Mouse (Mus musculus): ENCODE results near the gene Tomm70a. TPM values are rescaled to one million over a fixed set of nuclear protein-coding genes. Genes with fewer than 3 reads are reported as not detected.

The Tomm70a gene
- polyA plus RNA-seq, 1 experiment from 2014 or later: 31.0 TPM

DNA sequence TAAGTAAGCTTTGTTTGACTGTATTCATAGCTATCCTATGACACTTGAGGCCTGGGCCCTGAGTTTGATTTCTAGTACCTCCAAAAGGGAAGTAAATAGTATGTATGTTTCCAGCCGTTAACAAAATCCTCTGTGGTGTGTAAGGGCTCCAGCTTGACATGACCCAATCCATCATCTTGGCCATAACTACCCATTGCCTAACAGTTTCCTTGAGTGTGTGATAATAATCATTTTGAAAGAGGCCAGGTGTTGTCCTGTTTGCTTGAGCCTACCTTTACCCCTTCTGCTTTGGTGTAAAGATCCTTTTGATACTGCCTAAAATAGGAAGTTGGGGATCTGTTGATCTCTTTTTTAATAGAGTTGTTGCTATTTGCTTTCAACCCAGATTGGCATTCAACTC is 10.8 kb downstream of the Tomm70a start:
- WGBS: 34% methylated on average over 1 of the region's 1 CpGs
- Histone ChIP-seq H3K9me3 (ENCODE audit: control insufficient read depth, low read length) (no peaks in the 10 kb centered on the region), H3K9ac (ENCODE audit: low read length) (no peak overlapping the region), H3K4me2 (ENCODE audit: low read depth, low read length) (no peak overlapping the region), H3K4me1 (replicated peaks; ENCODE audit: control insufficient read depth, insufficient read depth, low read length) (0 out of 2 replicates have a peak, but pooled peaks cover 4% of the 10 kb centered on the region), H3K4me3 (ENCODE audit: low read length) (no peak overlapping the region), H3K36me3 (ENCODE audit: control insufficient read depth, insufficient read depth, low read length) (peaks cover 8% of the 10 kb centered on the region; the same call in 1 of the 2 replicates), H3K27me3 (ENCODE audit: control insufficient read depth, insufficient read depth, low read depth, low read length) (no peaks in the 10 kb centered on the region), H3K27ac (ENCODE audit: low read length) (no peak overlapping the region)
- no peak for ATAC-seq (ENCODE audit: low read depth)

DNA sequence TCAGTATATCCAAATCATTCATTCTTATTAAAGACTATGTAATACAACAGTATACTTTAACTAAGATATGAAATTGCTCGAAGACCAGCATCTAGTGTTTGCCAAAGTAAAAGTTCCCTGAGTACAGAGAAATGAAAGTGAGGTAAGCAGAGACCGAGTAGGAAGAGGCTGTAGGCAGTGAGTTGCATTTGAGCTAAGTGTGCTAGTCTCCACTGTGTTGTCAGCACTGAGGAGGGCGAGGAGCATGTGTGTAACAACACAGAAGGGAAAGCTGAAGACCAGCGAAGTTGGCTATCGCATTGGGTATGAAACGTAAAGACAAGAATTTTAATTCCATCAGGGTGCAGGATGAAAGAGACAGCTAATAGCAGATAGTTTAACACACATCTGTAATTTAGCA is 12.1 kb downstream of the Tomm70a start:
- Histone ChIP-seq H3K27ac (ENCODE audit: low read length) (no peak overlapping the region), H3K4me3 (ENCODE audit: low read length) (no peak overlapping the region), H3K4me2 (ENCODE audit: low read depth, low read length) (no peak overlapping the region), H3K36me3 (ENCODE audit: control insufficient read depth, insufficient read depth, low read length) (peaks cover 10% of the 10 kb centered on the region), H3K9me3 (ENCODE audit: control insufficient read depth, low read length) (no peaks in the 10 kb centered on the region), H3K9ac (ENCODE audit: low read length) (no peak overlapping the region), H3K4me1 (replicated peaks; ENCODE audit: control insufficient read depth, insufficient read depth, low read length) (no peaks in the 10 kb centered on the region), H3K27me3 (ENCODE audit: control insufficient read depth, insufficient read depth, low read depth, low read length) (no peaks in the 10 kb centered on the region)
- ATAC-seq (ENCODE audit: low read depth): no peak
- WGBS: 91% methylated on average over 6 of the region's 6 CpGs

DNA sequence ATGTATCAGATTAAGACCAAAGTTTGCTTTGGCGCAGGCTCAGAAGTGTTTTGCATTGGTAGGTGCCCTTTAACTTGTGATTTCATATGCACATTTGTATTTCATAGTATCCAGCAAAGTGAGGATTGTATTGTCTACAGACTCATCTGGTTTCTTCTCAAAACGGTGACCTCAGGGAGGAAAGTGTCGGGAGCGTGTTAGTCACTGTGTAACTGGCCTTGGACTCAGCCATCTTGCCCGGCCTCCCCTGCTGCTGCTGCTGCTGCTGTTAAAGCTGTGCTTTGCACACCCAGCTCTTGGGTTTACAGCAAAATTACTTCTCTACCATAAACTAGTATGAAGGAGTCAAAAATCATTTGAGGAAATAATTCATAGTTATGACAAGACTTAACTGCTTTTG is 23.2 kb downstream of the Tomm70a start:
- Histone ChIP-seq H3K27me3 (ENCODE audit: control insufficient read depth, insufficient read depth, low read depth, low read length) (no peaks in the 10 kb centered on the region), H3K4me1 (replicated peaks; ENCODE audit: control insufficient read depth, insufficient read depth, low read length) (no peaks in the 10 kb centered on the region), H3K27ac (ENCODE audit: low read length) (no peak overlapping the region), H3K36me3 (ENCODE audit: control insufficient read depth, insufficient read depth, low read length) (peaks cover 28% of the 10 kb centered on the region), H3K4me3 (ENCODE audit: low read length) (no peak overlapping the region), H3K9ac (ENCODE audit: low read length) (no peak overlapping the region), H3K4me2 (ENCODE audit: low read depth, low read length) (no peak overlapping the region), H3K9me3 (ENCODE audit: control insufficient read depth, low read length) (no peaks in the 10 kb centered on the region)
- ATAC-seq (ENCODE audit: low read depth): no peak
- WGBS: 97% methylated on average over 5 of the region's 5 CpGs

DNA sequence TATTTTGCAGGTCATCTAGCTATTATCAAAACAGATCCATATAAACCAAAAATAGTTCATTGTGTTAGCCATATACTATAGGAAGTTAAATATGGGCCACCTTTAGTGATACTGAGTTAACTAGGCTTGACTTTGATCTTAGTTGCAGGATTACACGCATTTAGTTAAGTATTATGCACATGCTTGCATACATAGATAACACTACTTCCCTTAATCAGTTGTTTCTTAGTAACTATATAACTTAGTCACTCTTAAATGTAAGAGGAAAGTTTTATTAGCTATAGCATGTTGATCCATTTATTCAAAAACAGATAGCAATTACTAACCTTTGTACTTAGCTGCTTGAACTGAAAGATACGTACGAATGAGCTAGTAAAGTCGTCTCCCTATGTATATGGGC is 29.9 kb downstream of the Tomm70a start:
- no peak overlapping the region for H3K9ac ChIP-seq (ENCODE audit: low read length)
- no peak for ATAC-seq (ENCODE audit: low read depth)
- 94% methylated on average over 4 of the region's 4 CpGs for WGBS
- H3K27ac ChIP-seq (ENCODE audit: low read length): no peak overlapping the region
- no peaks in the 10 kb centered on the region for H3K27me3 ChIP-seq (ENCODE audit: control insufficient read depth, insufficient read depth, low read depth, low read length)
- H3K9me3 ChIP-seq (ENCODE audit: control insufficient read depth, low read length): no peaks in the 10 kb centered on the region
- H3K36me3 ChIP-seq (ENCODE audit: control insufficient read depth, insufficient read depth, low read length): peaks cover 25% of the 10 kb centered on the region
- no peak overlapping the region for H3K4me3 ChIP-seq (ENCODE audit: low read length)
- no peaks in the 10 kb centered on the region for H3K4me1 ChIP-seq (replicated peaks; ENCODE audit: control insufficient read depth, insufficient read depth, low read length)
- no peak overlapping the region for H3K4me2 ChIP-seq (ENCODE audit: low read depth, low read length)

DNA sequence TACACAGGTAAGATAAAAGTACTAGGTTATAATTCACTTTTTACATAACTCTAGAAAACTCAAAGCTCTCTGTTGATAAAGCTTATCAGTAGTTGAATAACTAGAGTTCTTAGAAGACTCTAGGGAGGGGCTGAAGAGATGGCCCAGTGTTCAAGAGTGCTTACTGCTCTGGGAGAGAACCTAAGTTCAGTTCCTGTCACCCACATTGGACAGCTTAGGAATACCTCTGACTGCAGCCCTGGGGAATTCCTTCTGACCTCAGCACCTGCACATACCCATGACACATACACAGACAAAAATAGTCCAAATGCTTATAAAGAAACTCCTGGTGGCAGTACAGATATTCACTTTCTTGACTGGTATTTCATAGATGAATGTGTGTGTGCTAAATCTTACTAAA is 34.4 kb downstream of the Tomm70a start:
- Histone ChIP-seq H3K9me3 (ENCODE audit: control insufficient read depth, low read length) (no peaks in the 10 kb centered on the region), H3K4me3 (ENCODE audit: low read length) (no peak overlapping the region), H3K27ac (ENCODE audit: low read length) (no peak overlapping the region), H3K27me3 (ENCODE audit: control insufficient read depth, insufficient read depth, low read depth, low read length) (no peaks in the 10 kb centered on the region), H3K9ac (ENCODE audit: low read length) (no peak overlapping the region), H3K36me3 (ENCODE audit: control insufficient read depth, insufficient read depth, low read length) (peaks cover 26% of the 10 kb centered on the region), H3K4me1 (replicated peaks; ENCODE audit: control insufficient read depth, insufficient read depth, low read length) (no peaks in the 10 kb centered on the region), H3K4me2 (ENCODE audit: low read depth, low read length) (no peak overlapping the region)
- ATAC-seq (ENCODE audit: low read depth): no peak

DNA sequence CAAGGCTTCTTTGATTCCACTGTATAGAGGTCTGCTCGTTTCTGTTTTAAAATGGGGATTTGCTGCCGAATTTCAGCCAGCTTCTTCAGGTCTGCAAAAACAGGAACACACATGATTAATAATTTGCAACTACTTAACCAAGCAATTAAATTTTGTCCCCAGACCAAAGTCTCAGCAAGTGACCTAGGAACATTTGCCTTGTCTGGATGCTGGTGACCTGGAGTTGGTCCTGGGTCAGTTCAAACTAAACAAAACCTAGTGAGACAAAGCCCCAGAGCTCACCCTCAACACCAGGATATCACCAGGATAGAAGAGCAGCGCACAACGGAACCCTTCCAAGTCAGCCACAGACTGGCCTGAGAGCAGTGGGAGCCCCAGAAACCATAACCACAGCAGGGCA is 35.6 kb downstream of the Tomm70a start:
- 87% methylated on average over 4 of the region's 4 CpGs for WGBS
- Histone ChIP-seq H3K9me3 (ENCODE audit: control insufficient read depth, low read length) (no peaks in the 10 kb centered on the region), H3K27ac (ENCODE audit: low read length) (no peak overlapping the region), H3K4me2 (ENCODE audit: low read depth, low read length) (no peak overlapping the region), H3K36me3 (ENCODE audit: control insufficient read depth, insufficient read depth, low read length) (peaks cover 33% of the 10 kb centered on the region), H3K4me3 (ENCODE audit: low read length) (no peak overlapping the region), H3K27me3 (ENCODE audit: control insufficient read depth, insufficient read depth, low read depth, low read length) (no peaks in the 10 kb centered on the region), H3K4me1 (replicated peaks; ENCODE audit: control insufficient read depth, insufficient read depth, low read length) (no peaks in the 10 kb centered on the region), H3K9ac (ENCODE audit: low read length) (no peak overlapping the region)
- ATAC-seq (ENCODE audit: low read depth): no peak

DNA sequence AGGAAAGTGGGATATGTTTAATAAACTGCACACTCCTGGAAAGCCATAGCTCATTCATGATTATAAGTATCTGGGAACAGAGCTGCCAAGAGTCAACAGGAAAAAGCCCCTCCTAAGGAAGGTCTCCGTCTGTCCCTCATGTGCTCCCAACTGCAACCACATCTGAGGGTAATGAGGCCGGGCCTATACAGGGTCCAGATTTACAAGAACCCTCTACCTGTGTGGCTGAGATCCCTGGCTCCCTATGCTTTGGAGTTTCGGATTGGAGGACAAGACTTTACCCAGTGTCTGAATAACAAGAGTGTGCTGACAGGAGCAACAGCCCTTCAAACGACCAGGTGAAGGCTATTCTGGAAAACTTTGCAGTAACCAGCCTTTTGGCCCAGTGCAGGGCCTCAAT is 36.2 kb downstream of the Tomm70a start:
- WGBS: 76% methylated on average over 4 of the region's 4 CpGs
- no peak overlapping the region for H3K9ac ChIP-seq (ENCODE audit: low read length)
- H3K27ac ChIP-seq (ENCODE audit: low read length): no peak overlapping the region
- H3K36me3 ChIP-seq (ENCODE audit: control insufficient read depth, insufficient read depth, low read length): peaks cover 28% of the 10 kb centered on the region
- H3K4me3 ChIP-seq (ENCODE audit: low read length): no peak overlapping the region
- H3K4me1 ChIP-seq (replicated peaks; ENCODE audit: control insufficient read depth, insufficient read depth, low read length): no peaks in the 10 kb centered on the region
- H3K9me3 ChIP-seq (ENCODE audit: control insufficient read depth, low read length): no peaks in the 10 kb centered on the region
- no peak overlapping the region for H3K4me2 ChIP-seq (ENCODE audit: low read depth, low read length)
- no peaks in the 10 kb centered on the region for H3K27me3 ChIP-seq (ENCODE audit: control insufficient read depth, insufficient read depth, low read depth, low read length)
- ATAC-seq (ENCODE audit: low read depth): no peak

DNA sequence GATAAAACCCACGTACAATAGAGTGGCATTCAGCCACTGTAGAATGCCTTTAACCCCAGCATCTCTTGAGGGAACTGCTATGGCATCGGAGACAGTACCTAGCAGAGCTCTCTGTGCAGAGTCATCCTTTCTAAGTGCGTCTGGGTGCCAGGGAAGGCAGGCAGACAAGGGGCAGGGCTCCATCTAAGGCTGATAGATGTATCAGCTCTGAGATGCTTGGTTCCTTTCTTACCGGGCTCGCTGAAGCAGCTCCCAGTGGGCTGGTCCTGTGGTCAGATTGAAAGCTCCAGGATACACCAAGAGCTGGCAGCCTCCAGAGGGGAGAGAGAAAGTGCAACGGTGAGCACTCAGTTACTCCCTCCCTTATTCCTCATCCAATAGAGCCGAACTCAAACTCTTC is 38.3 kb downstream of the Tomm70a start:
- H3K9me3 ChIP-seq (ENCODE audit: control insufficient read depth, low read length): no peaks in the 10 kb centered on the region
- H3K4me3 ChIP-seq (ENCODE audit: low read length): no peak overlapping the region
- H3K9ac ChIP-seq (ENCODE audit: low read length): no peak overlapping the region
- no peak overlapping the region for H3K27ac ChIP-seq (ENCODE audit: low read length)
- H3K27me3 ChIP-seq (ENCODE audit: control insufficient read depth, insufficient read depth, low read depth, low read length): no peaks in the 10 kb centered on the region
- no peak for ATAC-seq (ENCODE audit: low read depth)
- no peak overlapping the region for H3K4me2 ChIP-seq (ENCODE audit: low read depth, low read length)
- 54% methylated on average over 7 of the region's 7 CpGs for WGBS
- peaks cover 29% of the 10 kb centered on the region for H3K36me3 ChIP-seq (ENCODE audit: control insufficient read depth, insufficient read depth, low read length)
- H3K4me1 ChIP-seq (replicated peaks; ENCODE audit: control insufficient read depth, insufficient read depth, low read length): no peaks in the 10 kb centered on the region

DNA sequence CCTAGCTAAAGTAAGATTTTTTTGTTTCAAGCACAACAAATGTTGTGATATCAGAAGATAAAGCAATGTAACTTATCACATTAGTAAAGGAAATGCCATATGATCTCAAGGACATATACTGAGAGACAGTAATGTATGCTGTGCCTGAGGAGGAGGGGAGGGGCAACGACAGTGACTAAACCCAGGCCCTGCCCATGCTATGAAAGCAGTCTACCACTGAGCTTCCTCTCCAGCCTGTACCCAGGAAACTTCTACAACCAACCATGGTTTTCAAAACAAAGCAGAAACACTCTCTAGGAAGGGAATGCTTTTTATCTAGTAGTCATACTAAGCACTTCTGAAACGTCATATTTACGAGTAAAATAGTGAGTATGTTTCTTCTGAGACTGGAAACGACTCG is 41.3 kb downstream of the Tomm70a start:
- Histone ChIP-seq H3K9me3 (ENCODE audit: control insufficient read depth, low read length) (no peaks in the 10 kb centered on the region), H3K27ac (ENCODE audit: low read length) (no peak overlapping the region), H3K4me1 (replicated peaks; ENCODE audit: control insufficient read depth, insufficient read depth, low read length) (peaks cover 2% of the 10 kb centered on the region; the same call in 1 of the 2 replicates), H3K4me2 (ENCODE audit: low read depth, low read length) (no peak overlapping the region), H3K27me3 (ENCODE audit: control insufficient read depth, insufficient read depth, low read depth, low read length) (no peaks in the 10 kb centered on the region), H3K9ac (ENCODE audit: low read length) (no peak overlapping the region), H3K4me3 (ENCODE audit: low read length) (no peak overlapping the region), H3K36me3 (ENCODE audit: control insufficient read depth, insufficient read depth, low read length) (peaks cover 15% of the 10 kb centered on the region)
- ATAC-seq (ENCODE audit: low read depth): no peak
- WGBS: 86% methylated on average over 5 of the region's 5 CpGs

DNA sequence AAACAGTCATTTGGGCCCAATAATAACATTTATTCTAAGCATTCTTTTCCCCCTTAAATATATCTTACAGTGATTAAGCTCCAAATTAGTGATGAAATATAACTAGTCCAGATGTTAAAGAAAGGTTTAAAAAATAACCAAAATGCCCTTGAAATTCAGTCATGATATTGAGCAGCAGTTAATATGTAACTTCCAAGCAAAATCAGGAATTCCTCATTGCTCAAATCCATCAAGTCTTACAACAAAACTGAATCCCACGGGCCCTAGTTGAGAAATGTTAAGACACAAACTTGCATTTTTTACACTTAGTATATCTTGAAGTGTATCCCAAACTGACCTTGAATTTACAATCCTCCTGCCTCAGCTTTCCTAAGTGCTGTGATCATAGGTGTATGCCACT is 42.2 kb downstream of the Tomm70a start:
- 76% methylated on average over 1 of the region's 1 CpGs for WGBS

More for the DNA sequence above, 42.2 kb downstream of the Tomm70a start:
- H3K4me3 ChIP-seq (ENCODE audit: low read length): no peak overlapping the region
- H3K4me1 ChIP-seq (replicated peaks; ENCODE audit: control insufficient read depth, insufficient read depth, low read length): peaks cover 2% of the 10 kb centered on the region; the same call in 1 of the 2 replicates
- H3K4me2 ChIP-seq (ENCODE audit: low read depth, low read length): no peak overlapping the region
- no peak overlapping the region for H3K9ac ChIP-seq (ENCODE audit: low read length)
- no peaks in the 10 kb centered on the region for H3K27me3 ChIP-seq (ENCODE audit: control insufficient read depth, insufficient read depth, low read depth, low read length)
- ATAC-seq (ENCODE audit: low read depth): no peak
- H3K9me3 ChIP-seq (ENCODE audit: control insufficient read depth, low read length): no peaks in the 10 kb centered on the region
- H3K27ac ChIP-seq (ENCODE audit: low read length): no peak overlapping the region
- peaks cover 12% of the 10 kb centered on the region for H3K36me3 ChIP-seq (ENCODE audit: control insufficient read depth, insufficient read depth, low read length)

Data from lung, embryonic 16.5 days (tissue).